Mouse (Mus musculus) ES-E14 (cell line): ENCODE data around the gene Hivep3. TPM values are rescaled to one million over a fixed set of nuclear protein-coding genes. Genes with fewer than 3 reads are reported as not detected.

Experiments
- DNase-seq: peaks from one replicate; pipeline ENCODE4 v3.0.0-alpha.2; 2013; ENCODE audit warnings: low read depth, low spot score
- H3K27ac ChIP-seq: 2 replicates; pipeline ENCODE4 v1.5.1; 2012; ENCODE audit warnings: low read depth, mild to moderate bottlenecking, low read length, moderate library complexity, mixed read lengths; ENCODE audit not compliant: poor library complexity, insufficient read depth, severe bottlenecking
- H3K36me3 ChIP-seq: 2 replicates; pipeline ENCODE4 v1.6.1; 2012; ENCODE audit warnings: mild to moderate bottlenecking, low read length, moderate library complexity, mixed read lengths; ENCODE audit not compliant: control insufficient read depth, poor library complexity, insufficient read depth, severe bottlenecking
- H3K4me1 ChIP-seq, 2 experiments: fragments of 150-350 bp in 1 of 2; sonication (generic) in 1 of 2; 2 replicates each; pipeline ENCODE4 v1.6.1; 2012; ENCODE audit warnings: low read length in 2 of 2, mild to moderate bottlenecking in 1 of 2, mixed read lengths in 1 of 2; ENCODE audit not compliant: control insufficient read depth in 2 of 2, insufficient read depth in 2 of 2, poor library complexity in 1 of 2
- H3K4me3 ChIP-seq, 2 experiments: fragments of 150-350 bp in 1 of 2; sonication (generic) in 1 of 2; 2 replicates each; pipeline ENCODE4 v1.5.1; 2012; ENCODE audit warnings: low read length in 2 of 2, low read depth in 1 of 2, mild to moderate bottlenecking in 1 of 2, mixed read lengths in 1 of 2; ENCODE audit not compliant: insufficient read depth in 1 of 2, poor library complexity in 1 of 2, severe bottlenecking in 1 of 2
- H3K9ac ChIP-seq: 2 replicates; pipeline ENCODE4 v1.6.1; 2012; ENCODE audit warnings: low read depth, mild to moderate bottlenecking, low read length, mixed read lengths; ENCODE audit not compliant: poor library complexity, insufficient read depth, severe bottlenecking
- H3K9me3 ChIP-seq: fragments of 150-350 bp; sonication (generic); 2 replicates; pipeline ENCODE4 v1.6.1; 2012; ENCODE audit warnings: low read depth, mild to moderate bottlenecking, low read length; ENCODE audit not compliant: control insufficient read depth, insufficient read depth
- CHD2 ChIP-seq: IDR thresholded peaks from 2 replicates; pipeline ENCODE4 v1.6.1; 2014; ENCODE audit warnings: mild to moderate bottlenecking, low read depth, low read length, inconsistent platforms
- HCFC1 ChIP-seq: IDR thresholded peaks from 2 replicates; pipeline ENCODE4 v1.6.1; 2012; ENCODE audit warnings: low read length, inconsistent platforms, borderline replicate concordance; ENCODE audit not compliant: insufficient read depth
- MAFK ChIP-seq: IDR thresholded peaks from 2 replicates; pipeline ENCODE4 v1.6.1; 2014; ENCODE audit warnings: mild to moderate bottlenecking, low read depth, low read length, inconsistent platforms; ENCODE audit not compliant: insufficient read depth
- ZC3H11A ChIP-seq: IDR thresholded peaks from 2 replicates; pipeline ENCODE4 v1.6.1; 2012; ENCODE audit warnings: low read depth, mild to moderate bottlenecking, inconsistent platforms, low read length, borderline replicate concordance
- ZNF384 ChIP-seq: IDR thresholded peaks from 2 replicates; pipeline ENCODE4 v1.6.1; 2012; ENCODE audit warnings: low read depth, low read length, inconsistent platforms
- in situ Hi-C, 2 experiments: fragments of 600-800 bp; cut with MboI; formaldehyde crosslinking; loops; one replicate each; pipeline ENCODE4 v1.15.1; 2025; ENCODE audit warnings: low sequenced_read_pairs in 2 of 2, inconsistent platforms in 1 of 2; ENCODE audit not compliant: unreplicated experiment in 2 of 2
- total RNA-seq: library from RNA; depleted of rRNA; stranded (reverse); fragments of 300-350 nt; gene quantifications from 2 replicates; pipeline ENCODE4 v1.2.3, GENCODE M21; 2012

Gene Hivep3
- total RNA-seq, 1 experiment, result 1.4 TPM

GRCm38 (mm10) chr4:119946224-119946887 is 212.8 kb downstream of the Hivep3 start:
- no peaks in the 10 kb centered on the region for H3K36me3 ChIP-seq
- no peak overlapping the region for H3K9ac ChIP-seq
- H3K4me3 ChIP-seq, result no peak overlapping the region
- TF ChIP-seq ZC3H11A (no peak), MAFK (no peak)
- H3K27ac ChIP-seq, result no peak overlapping the region
- H3K9me3 ChIP-seq, result no peaks in the 10 kb centered on the region
- in situ Hi-C loops, result no loop called here
- no peaks in the 10 kb centered on the region for H3K4me1 ChIP-seq
- DNase-seq, result no peak

- H3K9me3 ChIP-seq, result no peaks in the 10 kb centered on the region
- H3K27ac ChIP-seq, result no peak overlapping the region
- no peaks in the 10 kb centered on the region for H3K36me3 ChIP-seq
- DNase-seq, result no peak
- H3K4me3 ChIP-seq, result no peak overlapping the region
- TF ChIP-seq ZNF384, result no peak
- TF ChIP-seq ZC3H11A, result no peak
- no peak for TF ChIP-seq MAFK
- TF ChIP-seq HCFC1, result no peak
- no peak for TF ChIP-seq CHD2
- no peak overlapping the region for H3K9ac ChIP-seq
- in situ Hi-C loops, result no loop called here
- H3K4me1 ChIP-seq, result no peaks in the 10 kb centered on the region
These were observed 213.9 kb downstream of the Hivep3 start for GRCm38 (mm10) chr4:119947232-119948162.

DNA sequence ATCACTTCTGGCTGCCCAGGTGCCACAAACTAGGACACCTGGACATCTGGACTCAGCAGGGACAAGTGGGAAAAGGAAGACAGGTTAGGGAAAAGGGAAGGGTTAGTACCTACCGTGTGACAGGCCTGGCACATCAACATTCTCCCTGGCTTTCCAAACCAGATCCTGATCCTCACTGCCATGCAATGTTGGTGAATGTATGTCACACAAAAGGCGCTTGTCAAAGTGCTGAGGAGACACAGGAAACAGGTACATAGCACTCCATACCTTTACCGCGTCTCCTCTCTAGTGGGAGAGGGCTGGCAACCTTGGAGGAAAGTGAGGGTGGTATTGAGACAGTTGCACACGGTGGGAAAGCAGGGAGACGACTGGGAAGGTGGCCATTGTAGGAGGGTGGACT is 214.8 kb downstream of the Hivep3 start:
- Histone ChIP-seq H3K9ac (no peak overlapping the region), H3K4me3 (no peak overlapping the region), H3K27ac (no peak overlapping the region), H3K9me3 (no peaks in the 10 kb centered on the region), H3K4me1 (no peaks in the 10 kb centered on the region), H3K36me3 (no peaks in the 10 kb centered on the region)
- no peak for DNase-seq
- TF ChIP-seq MAFK, result no peak
- no peak for TF ChIP-seq ZC3H11A
- no peak for TF ChIP-seq CHD2
- TF ChIP-seq HCFC1, result no peak
- TF ChIP-seq ZNF384, result no peak
- in situ Hi-C loops, result no loop called here

DNA sequence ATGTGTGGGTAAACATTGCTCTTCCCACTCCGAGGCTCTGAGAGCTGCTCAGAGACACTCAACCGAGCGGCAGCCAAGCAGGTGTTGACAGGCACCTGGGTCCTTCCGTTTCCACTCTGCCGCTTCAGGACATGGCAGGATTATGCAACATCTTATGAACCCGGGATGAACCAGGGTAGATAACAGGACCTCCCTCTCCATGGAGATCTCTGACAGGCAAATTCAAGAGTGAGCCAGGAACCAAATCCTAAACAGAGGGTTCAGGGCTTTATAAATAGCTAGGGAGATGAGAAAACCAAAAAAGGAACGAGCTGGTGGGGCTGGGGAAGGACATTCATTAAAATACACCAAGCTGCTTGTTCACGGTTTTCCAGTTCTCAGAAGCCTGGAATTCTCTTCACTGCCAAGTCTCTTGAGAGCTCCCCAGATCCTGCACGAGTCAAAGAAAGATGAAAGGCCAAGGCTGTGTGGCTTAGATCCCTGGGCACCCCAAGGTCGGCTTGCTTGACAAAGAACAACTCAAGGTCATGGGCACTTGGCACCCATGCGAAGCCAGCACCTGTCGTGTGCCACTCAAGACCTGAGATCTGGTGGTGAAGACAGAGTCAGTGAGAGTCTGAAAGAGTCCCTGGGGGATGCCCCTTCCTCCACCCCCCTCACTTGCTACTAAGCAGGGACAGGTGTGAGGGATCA is 215.5 kb downstream of the Hivep3 start:
- DNase-seq, result no peak
- H3K9me3 ChIP-seq, result no peaks in the 10 kb centered on the region
- H3K36me3 ChIP-seq, result no peaks in the 10 kb centered on the region
- no peak for TF ChIP-seq MAFK
- TF ChIP-seq ZNF384, result no peak
- TF ChIP-seq HCFC1, result no peak
- TF ChIP-seq ZC3H11A, result no peak
- TF ChIP-seq CHD2, result no peak
- H3K4me1 ChIP-seq, result no peaks in the 10 kb centered on the region
- H3K4me3 ChIP-seq, result no peak overlapping the region
- no peak overlapping the region for H3K9ac ChIP-seq
- H3K27ac ChIP-seq, result no peak overlapping the region
- in situ Hi-C loops, result no loop called here
